In the genomic region with DNA sequence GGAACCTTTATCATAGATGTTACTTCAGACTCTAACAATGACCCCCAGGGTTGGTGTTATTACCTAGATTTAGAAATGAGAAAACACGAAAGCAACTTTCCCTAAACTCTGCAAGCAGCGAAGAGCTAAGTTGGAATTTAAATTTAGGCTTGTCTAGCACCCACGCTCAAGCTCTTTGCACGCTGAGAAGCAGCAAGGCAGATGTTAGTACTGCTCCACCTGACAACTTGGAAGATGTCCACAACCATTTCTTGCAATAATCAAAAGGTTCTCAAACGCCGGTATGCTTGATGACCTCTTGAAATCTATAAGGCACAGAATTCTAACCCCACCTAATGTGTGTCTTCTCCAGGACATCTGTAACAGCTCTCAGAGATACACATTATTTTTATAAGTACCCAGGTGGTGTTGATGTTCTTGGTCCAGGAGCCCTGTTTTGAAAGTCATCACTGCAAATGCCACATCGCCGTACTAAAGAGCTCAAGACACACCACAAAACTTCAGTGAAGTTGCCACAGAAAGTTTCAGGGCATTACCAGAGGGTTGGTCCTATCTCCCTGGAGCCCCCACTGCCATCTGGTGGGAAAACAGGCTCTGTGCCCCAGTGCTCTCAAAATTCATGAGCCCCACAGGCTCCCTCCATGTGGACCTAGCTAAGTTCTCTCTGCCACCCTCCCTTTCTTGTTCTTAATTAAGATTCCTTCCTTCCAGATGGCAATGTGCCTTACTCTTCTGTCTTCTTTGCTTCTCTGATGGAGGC, we compare ENCODE assay signal across 17 mouse cellular contexts.
DNase-seq lines count a peak whose midpoint lies in the region; ATAC-seq and TF ChIP-seq lines count a peak whose summit lies in the region.
"Had no signal": no experiment of that assay in that cellular context is flagged by ENCODE, and none has a peak within 500 bp of the region (broad histone marks: within the 10 kb centered on the region; RNA-seq: fewer than 3 reads in every experiment).

No protein-coding gene starts in this region.

- H3K36me3 ChIP-seq in forebrain, postnatal 0 days (ENCODE audit: insufficient read depth): no peaks in the 10 kb centered on the region
- H3K36me3 ChIP-seq in forebrain, embryonic 10.5 days (replicated peaks): no peaks in the 10 kb centered on the region
- H3K36me3 ChIP-seq: embryonic facial prominence, embryonic 15.5 days; hindbrain, embryonic 15.5 days; lung, embryonic 15.5 days had no signal

- no peak overlapping the region for H3K4me3 ChIP-seq in forebrain, postnatal 0 days (ENCODE audit: low read depth, low read length)
- H3K4me3 ChIP-seq in forebrain, embryonic 10.5 days: no peak overlapping the region
- H3K4me3 ChIP-seq: embryonic facial prominence, embryonic 15.5 days; forebrain, embryonic 13.5 days; hindbrain, embryonic 15.5 days; lung, embryonic 15.5 days had no signal

- no peak for ATAC-seq in forebrain, postnatal 0 days
- ATAC-seq: forebrain, embryonic 13.5 days had no signal

- H3K4me1 ChIP-seq in forebrain, postnatal 0 days (ENCODE audit: insufficient read depth): no peaks in the 10 kb centered on the region
- no peaks in the 10 kb centered on the region for H3K4me1 ChIP-seq in forebrain, embryonic 10.5 days
- H3K4me1 ChIP-seq: embryonic facial prominence, embryonic 15.5 days; forebrain, embryonic 13.5 days; hindbrain, embryonic 15.5 days; lung, embryonic 15.5 days had no signal

- 86% methylated on average over 8 of the region's 8 CpGs for WGBS in forebrain, postnatal 0 days
- WGBS in forebrain, embryonic 10.5 days: 91% methylated on average over 8 of the region's 8 CpGs

- no peaks in the 10 kb centered on the region for H3K9me3 ChIP-seq in forebrain, postnatal 0 days (ENCODE audit: low read length)
- H3K9me3 ChIP-seq in forebrain, embryonic 10.5 days: no peaks in the 10 kb centered on the region
- H3K9me3 ChIP-seq: embryonic facial prominence, embryonic 15.5 days; forebrain, embryonic 13.5 days; hindbrain, embryonic 15.5 days; lung, embryonic 15.5 days had no signal

- H3K4me2 ChIP-seq in forebrain, postnatal 0 days (ENCODE audit: low read depth): no peak overlapping the region
- H3K4me2 ChIP-seq: embryonic facial prominence, embryonic 15.5 days; forebrain, embryonic 13.5 days; hindbrain, embryonic 15.5 days; lung, embryonic 15.5 days had no signal

- TF ChIP-seq POLR2A in brain, embryonic 14.5 days (IDR thresholded peaks at IDR 0.05; ENCODE audit: borderline replicate concordance, extremely low read depth, insufficient read depth, insufficient read length, poor library complexity, severe bottlenecking): no peak

- H3K9ac ChIP-seq in forebrain, postnatal 0 days: no peak overlapping the region
- H3K9ac ChIP-seq: embryonic facial prominence, embryonic 15.5 days; forebrain, embryonic 13.5 days; hindbrain, embryonic 15.5 days; lung, embryonic 15.5 days had no signal

- DNase-seq in forebrain, postnatal 0 days: no peak
- no peak for DNase-seq in forebrain, embryonic 10.5 days (ENCODE audit: extremely low spot score, low spot score)
- peak; percentile 11 for DNase-seq in brain, embryonic 14.5 days (ENCODE audit: low read depth)
- DNase-seq in left cerebral cortex, adult 18-20 months (ENCODE audit: low spot score in 2 of 2): peak; percentile 32 to 69
- DNase-seq in right cerebral cortex, postnatal 14 days: peak; percentile 55
- DNase-seq in adipocyte (ENCODE audit: low spot score): no peak
- DNase-seq in urinary bladder, adult 18-20 months (ENCODE audit: low spot score in 2 of 2): no peak
- no peak for DNase-seq in spleen, postnatal 36 days (ENCODE audit: low spot score in 2 of 2)
- DNase-seq: adrenal gland, adult 2 months; heart, adult 11 months; heart, postnatal 10 days; liver; thymus, postnatal 14 days had no signal

- TF ChIP-seq CTCF in forebrain, postnatal 0 days (IDR thresholded peaks at IDR 0.05; ENCODE audit: low read depth): peak; percentile 49
- 0 out of 2 replicates have a peak, but pooled peaks have one; percentile 15 for TF ChIP-seq CTCF in brain, embryonic 14.5 days (IDR thresholded peaks at IDR 0.05; ENCODE audit: borderline replicate concordance, extremely low read depth, insufficient read depth, insufficient read length)

- H3K27ac ChIP-seq in forebrain, postnatal 0 days (ENCODE audit: low read depth, low read length): no peak overlapping the region
- no peak overlapping the region for H3K27ac ChIP-seq in forebrain, embryonic 10.5 days
- H3K27ac ChIP-seq: embryonic facial prominence, embryonic 15.5 days; forebrain, embryonic 13.5 days; hindbrain, embryonic 15.5 days; lung, embryonic 15.5 days had no signal

- no peaks in the 10 kb centered on the region for H3K27me3 ChIP-seq in forebrain, postnatal 0 days (ENCODE audit: insufficient read depth, low read length)
- H3K27me3 ChIP-seq in forebrain, embryonic 10.5 days (ENCODE audit: poor library complexity, severe bottlenecking): no peaks in the 10 kb centered on the region
- H3K27me3 ChIP-seq: embryonic facial prominence, embryonic 15.5 days; forebrain, embryonic 13.5 days; hindbrain, embryonic 15.5 days; lung, embryonic 15.5 days had no signal

Comparison
In these comparisons a context has a peak if more than half of its experiments do, and no peak if none do; other contexts are left out.
1. DNase-seq: peak in brain, embryonic 14.5 days (single experiment), left cerebral cortex, adult 18-20 months (2 of 2) and right cerebral cortex, postnatal 14 days (single experiment); none in forebrain, postnatal 0 days (single experiment), forebrain, embryonic 10.5 days (single experiment), adipocyte (single experiment), urinary bladder, adult 18-20 months (0 of 2) and spleen, postnatal 36 days (0 of 2).